Mouse (Mus musculus) midbrain, embryonic 16.5 days (tissue): Measurements from ENCODE around the gene Fbln7. TPM values are rescaled to one million over a fixed set of nuclear protein-coding genes. Genes with fewer than 3 reads are reported as not detected.

ENCODE experiments used
- ATAC-seq: fragments of 200-750 bp; cut with Nextera tagmentation; 2 replicates; pipeline ENCODE4 v1.8.0; 2017; ENCODE audit warnings: moderate TSS enrichment
- H3K27ac ChIP-seq: fragments of 300-500 bp; sonication (generic); 2 replicates; pipeline ENCODE4 v1.5.1; 2014; ENCODE audit warnings: mild to moderate bottlenecking, low read length, mixed read lengths
- H3K27me3 ChIP-seq: fragments of 300-500 bp; sonication (generic); 2 replicates; pipeline ENCODE4 v1.6.1; 2014; ENCODE audit warnings: low read depth, low read length, mixed read lengths; ENCODE audit not compliant: control insufficient read depth, insufficient read depth
- H3K36me3 ChIP-seq: fragments of 300-500 bp; sonication (generic); 2 replicates; pipeline ENCODE4 v1.6.1; 2014; ENCODE audit warnings: mild to moderate bottlenecking, low read length, moderate library complexity, mixed read lengths; ENCODE audit not compliant: control insufficient read depth, insufficient read depth
- H3K4me1 ChIP-seq: fragments of 300-500 bp; sonication (generic); 2 replicates; pipeline ENCODE4 v1.6.1; 2014; ENCODE audit warnings: mild to moderate bottlenecking, low read length, mixed read lengths; ENCODE audit not compliant: control insufficient read depth, insufficient read depth
- H3K4me2 ChIP-seq: fragments of 300-500 bp; sonication (generic); 2 replicates; pipeline ENCODE4 v1.6.1; 2014; ENCODE audit warnings: mild to moderate bottlenecking, low read length, mixed read lengths
- H3K4me3 ChIP-seq: fragments of 300-500 bp; sonication (generic); 2 replicates; pipeline ENCODE4 v1.5.1; 2014; ENCODE audit warnings: low read depth, mild to moderate bottlenecking, low read length, moderate library complexity, mixed read lengths
- H3K9ac ChIP-seq: fragments of 300-500 bp; sonication (generic); 2 replicates; pipeline ENCODE4 v1.6.1; 2014; ENCODE audit warnings: low read depth, low read length, mixed read lengths
- H3K9me3 ChIP-seq: fragments of 300-500 bp; sonication (generic); replicated peaks from 2 replicates; pipeline ENCODE4 v1.6.1; 2014; ENCODE audit warnings: mild to moderate bottlenecking, low read length, mixed read lengths; ENCODE audit not compliant: control insufficient read depth, poor library complexity, severe bottlenecking
- WGBS: fragments of 180-500 bp; shearing (Covaris S2); extraction: QIAGEN DNeasy Blood & Tissue Kit; methylation state at CpG from one replicate; pipeline ENCODE4 v1.1.7; 2014; 5-methylcytosine and 5-hydroxymethylcytosine counted together
- polyA plus RNA-seq: library from polyadenylated mRNA; unstranded; fragments of >200 nt; fragmentation: Nextera tagmentation; extraction: Ambion mirVana; gene quantifications from 2 replicates; pipeline ENCODE4 v1.2.1, GENCODE M21; 2015

The Fbln7 gene
- polyA plus RNA-seq, 1 experiment from 2014 or later, result 4.0 TPM

DNA sequence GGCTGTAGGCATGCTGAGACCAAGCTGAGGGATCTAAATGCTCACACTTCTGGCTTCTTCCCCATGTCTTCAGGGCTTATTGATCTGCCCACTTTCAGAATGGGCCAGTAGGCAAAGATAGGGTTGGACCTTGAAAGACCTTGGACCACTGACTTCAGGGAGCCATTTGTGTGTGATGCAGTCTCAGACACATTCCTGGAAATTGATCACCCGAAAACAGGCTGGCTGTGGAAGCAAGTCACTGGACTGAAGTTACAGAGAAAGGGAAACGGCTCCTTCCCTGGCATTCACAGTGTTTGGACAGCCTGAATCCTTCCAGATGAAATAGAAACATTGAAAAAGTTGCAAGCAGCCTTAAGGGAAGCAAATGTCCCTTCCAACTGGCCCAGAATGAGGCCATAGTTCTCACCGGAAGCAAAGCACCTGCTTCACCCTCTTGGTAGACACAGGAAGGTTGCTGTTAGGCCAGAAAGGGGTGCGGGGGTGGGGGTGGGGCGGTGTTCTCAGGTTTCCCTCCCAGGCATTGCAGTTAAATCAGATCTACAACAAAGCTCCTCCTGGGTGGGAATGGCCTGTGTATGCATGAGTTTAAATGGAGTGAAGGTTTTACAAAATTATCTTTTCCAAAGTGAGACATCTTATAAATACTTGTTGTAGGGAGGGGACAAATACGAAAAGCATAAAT is 25.2 kb downstream of the Fbln7 start:
- Histone ChIP-seq H3K27ac (no peak overlapping the region), H3K27me3 (no peaks in the 10 kb centered on the region), H3K9ac (no peak overlapping the region), H3K4me1 (peaks cover 4% of the 10 kb centered on the region; the same call in 1 of the 2 replicates), H3K36me3 (no peaks in the 10 kb centered on the region), H3K4me3 (no peak overlapping the region), H3K9me3 (no peaks in the 10 kb centered on the region), H3K4me2 (no peak overlapping the region)
- ATAC-seq, result no peak
- WGBS, result 56% methylated on average over 6 of the region's 6 CpGs

DNA sequence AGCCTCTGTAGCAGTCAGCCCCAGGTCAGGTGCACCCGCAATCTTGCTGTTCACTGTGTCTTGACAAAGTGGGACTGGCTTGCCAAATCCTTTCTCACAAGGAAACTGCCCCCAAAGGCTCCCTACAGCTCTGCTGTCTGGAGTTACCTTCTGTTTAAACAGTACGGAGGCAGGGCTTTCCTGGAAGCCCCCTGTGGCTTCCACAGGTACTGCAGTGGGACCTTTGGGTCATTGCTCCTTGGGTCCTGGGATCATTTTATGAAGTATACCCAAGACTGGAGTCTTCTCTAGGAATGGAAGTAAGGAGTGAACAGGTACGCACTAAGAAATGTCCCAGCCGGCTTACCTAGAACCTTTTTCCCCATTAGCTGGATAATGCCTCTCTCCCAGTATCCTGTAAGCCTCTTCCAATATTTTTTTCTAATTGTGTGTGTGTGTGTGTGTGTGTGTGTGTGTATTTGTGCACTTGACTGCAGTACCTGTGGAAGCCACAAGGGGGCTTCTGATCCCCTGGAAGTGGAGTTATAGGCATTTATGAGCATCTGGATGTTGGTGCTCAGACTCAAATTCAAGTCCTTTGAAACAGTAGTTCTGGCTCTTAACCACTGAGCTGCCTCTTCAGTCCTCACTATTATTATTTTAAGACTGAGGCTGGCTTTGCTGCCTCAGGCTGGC is 28.0 kb downstream of the Fbln7 start:
- Histone ChIP-seq H3K27ac (no peak overlapping the region), H3K4me2 (no peak overlapping the region), H3K36me3 (no peaks in the 10 kb centered on the region), H3K9ac (no peak overlapping the region), H3K4me3 (no peak overlapping the region), H3K27me3 (no peaks in the 10 kb centered on the region), H3K4me1 (peaks cover 4% of the 10 kb centered on the region; the same call in 1 of the 2 replicates), H3K9me3 (no peaks in the 10 kb centered on the region)
- ATAC-seq, result no peak
- 95% methylated on average over 4 of the region's 4 CpGs for WGBS

DNA sequence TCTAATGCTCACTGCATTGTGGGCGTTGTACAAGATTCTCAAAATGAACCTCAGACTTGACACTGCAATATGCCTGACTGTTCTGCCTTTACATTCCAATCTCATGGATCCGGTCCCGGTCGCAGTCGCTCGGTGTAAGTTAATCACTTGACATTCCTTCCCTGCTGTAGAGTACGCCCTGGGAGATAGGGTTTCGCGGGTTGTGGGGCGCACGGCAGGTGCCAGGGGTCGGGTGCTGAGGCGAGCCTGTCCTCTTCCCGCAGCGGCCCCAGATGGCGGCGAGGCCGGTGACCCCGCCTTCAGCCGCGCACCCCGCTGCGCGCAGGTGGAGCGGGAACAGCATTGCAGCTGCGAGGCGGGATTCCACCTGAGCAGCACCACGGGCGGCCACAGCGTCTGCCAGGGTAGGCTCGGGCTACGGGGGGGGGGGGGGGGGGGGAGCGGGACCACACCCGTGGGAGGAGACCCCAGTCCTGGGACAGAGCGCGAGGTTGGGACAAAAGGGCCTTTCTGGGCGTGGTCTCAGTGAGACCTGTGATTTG is 29.5 kb downstream of the Fbln7 start:
- peak overlapping the region; percentile 54 for H3K4me3 ChIP-seq
- H3K9ac ChIP-seq, result peak overlapping the region; percentile 72
- no peaks in the 10 kb centered on the region for H3K36me3 ChIP-seq
- no peaks in the 10 kb centered on the region for H3K27me3 ChIP-seq
- peak; percentile 72 for ATAC-seq
- no peaks in the 10 kb centered on the region for H3K9me3 ChIP-seq
- 3% methylated on average over 33 of the region's 37 CpGs for WGBS
- no peak overlapping the region for H3K27ac ChIP-seq
- H3K4me2 ChIP-seq, result peak overlapping the region; percentile 96
- H3K4me1 ChIP-seq, result peaks cover 4% of the 10 kb centered on the region; the same call in 1 of the 2 replicates

DNA sequence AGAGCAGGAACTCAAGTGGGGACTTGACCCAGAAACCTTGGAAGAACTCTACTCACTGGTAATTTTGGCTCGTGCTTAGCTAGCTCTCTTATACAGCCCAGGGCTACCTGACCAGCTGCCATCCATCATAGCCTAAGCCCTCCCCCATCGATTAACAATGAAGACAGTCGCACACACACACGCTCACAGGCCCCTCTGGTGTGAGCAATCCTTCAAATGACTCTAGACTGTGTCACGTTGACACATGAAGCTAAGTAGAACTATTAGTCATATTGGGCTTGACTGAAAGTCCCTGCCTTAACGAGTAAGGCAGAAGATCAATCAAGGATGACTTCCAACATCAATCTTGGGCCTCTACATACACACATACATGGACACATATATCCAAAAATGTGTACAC is 40.1 kb downstream of the Fbln7 start:
- Histone ChIP-seq H3K27ac (no peak overlapping the region), H3K4me2 (no peak overlapping the region), H3K4me3 (no peak overlapping the region), H3K36me3 (no peaks in the 10 kb centered on the region), H3K9me3 (0 out of 2 replicates have a peak, but pooled peaks cover 3% of the 10 kb centered on the region), H3K27me3 (no peaks in the 10 kb centered on the region), H3K9ac (no peak overlapping the region), H3K4me1 (no peaks in the 10 kb centered on the region)
- ATAC-seq, result no peak
- whole genome bisulfite sequencing, result 96% methylated on average over 6 of the region's 6 CpGs

DNA sequence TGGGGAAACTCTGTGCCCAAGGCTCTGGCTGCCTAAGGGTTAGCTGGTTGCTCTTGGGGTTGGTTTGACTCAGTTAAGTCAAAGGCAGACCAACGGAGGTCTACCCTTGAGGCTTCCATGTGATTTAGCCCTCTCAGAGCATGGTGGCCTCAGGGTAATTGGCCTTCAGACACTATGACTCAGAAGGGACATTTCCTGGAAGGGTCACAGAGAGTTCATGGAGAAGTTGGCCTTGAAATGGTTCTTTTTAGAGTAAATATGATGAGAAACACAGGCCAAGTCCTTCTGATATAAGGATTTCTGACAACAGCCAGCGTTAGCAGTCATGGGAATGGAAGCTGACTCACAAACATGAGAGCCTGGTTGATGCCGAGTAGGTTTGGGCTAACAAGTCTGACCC is 40.9 kb downstream of the Fbln7 start:
- no peak overlapping the region for H3K9ac ChIP-seq
- 0 out of 2 replicates have a peak, but pooled peaks cover 3% of the 10 kb centered on the region for H3K9me3 ChIP-seq
- H3K4me3 ChIP-seq, result no peak overlapping the region
- ATAC-seq, result no peak
- no peaks in the 10 kb centered on the region for H3K36me3 ChIP-seq
- no peaks in the 10 kb centered on the region for H3K27me3 ChIP-seq
- H3K4me1 ChIP-seq, result no peaks in the 10 kb centered on the region
- WGBS, result 91% methylated on average over 3 of the region's 3 CpGs
- no peak overlapping the region for H3K27ac ChIP-seq
- no peak overlapping the region for H3K4me2 ChIP-seq

DNA sequence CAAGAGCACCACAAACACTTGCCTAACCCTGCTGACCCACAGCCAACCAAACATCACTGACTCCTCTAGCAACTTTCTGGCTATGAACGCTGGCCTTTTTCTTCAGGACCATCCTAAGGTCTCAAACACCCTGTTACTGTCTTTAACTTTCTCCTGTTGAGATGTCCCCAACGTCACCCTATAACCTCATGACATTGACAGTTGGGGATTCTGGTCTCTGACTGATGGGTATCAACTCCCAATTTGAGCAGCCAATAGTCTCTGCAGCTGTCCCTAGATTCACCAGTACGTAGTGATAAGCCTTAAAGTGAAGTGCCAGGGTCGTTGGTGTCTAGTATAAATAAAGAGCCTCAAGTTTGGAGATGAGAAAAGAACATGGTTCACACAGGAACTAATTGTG is 52.2 kb downstream of the Fbln7 start:
- 89% methylated on average over 4 of the region's 4 CpGs for WGBS

DNA sequence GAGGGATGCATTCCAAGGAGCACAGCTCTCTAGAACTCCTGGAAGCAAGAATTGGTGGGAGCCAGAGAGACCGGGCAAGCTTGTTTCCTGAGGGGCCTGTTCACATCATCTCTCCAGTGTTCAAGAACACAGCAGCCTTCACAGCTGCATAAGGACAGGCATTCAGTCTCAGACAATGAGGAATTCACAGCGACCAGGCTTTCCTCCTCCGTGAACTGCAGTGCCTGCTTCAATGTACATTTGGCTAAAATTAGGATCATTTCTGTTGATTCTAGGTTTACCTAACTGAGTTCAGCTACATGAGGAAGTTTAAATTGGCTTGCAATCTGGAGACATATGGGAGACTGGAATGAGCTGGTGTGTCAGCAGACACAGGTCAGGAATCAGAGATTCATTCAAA is 53.7 kb downstream of the Fbln7 start:
- no peaks in the 10 kb centered on the region for H3K9me3 ChIP-seq
- no peaks in the 10 kb centered on the region for H3K36me3 ChIP-seq
- no peak overlapping the region for H3K9ac ChIP-seq
- no peaks in the 10 kb centered on the region for H3K4me1 ChIP-seq
- H3K27ac ChIP-seq, result no peak overlapping the region
- ATAC-seq, result no peak
- 84% methylated on average over 3 of the region's 3 CpGs for WGBS
- no peak overlapping the region for H3K4me2 ChIP-seq
- no peak overlapping the region for H3K4me3 ChIP-seq
- no peaks in the 10 kb centered on the region for H3K27me3 ChIP-seq

More for the DNA sequence above, 52.2 kb downstream of the Fbln7 start:
- H3K9me3 ChIP-seq, result no peaks in the 10 kb centered on the region
- no peaks in the 10 kb centered on the region for H3K36me3 ChIP-seq
- no peaks in the 10 kb centered on the region for H3K27me3 ChIP-seq
- H3K4me2 ChIP-seq, result no peak overlapping the region
- H3K27ac ChIP-seq, result no peak overlapping the region
- no peaks in the 10 kb centered on the region for H3K4me1 ChIP-seq
- no peak overlapping the region for H3K9ac ChIP-seq
- ATAC-seq, result no peak
- H3K4me3 ChIP-seq, result no peak overlapping the region

DNA sequence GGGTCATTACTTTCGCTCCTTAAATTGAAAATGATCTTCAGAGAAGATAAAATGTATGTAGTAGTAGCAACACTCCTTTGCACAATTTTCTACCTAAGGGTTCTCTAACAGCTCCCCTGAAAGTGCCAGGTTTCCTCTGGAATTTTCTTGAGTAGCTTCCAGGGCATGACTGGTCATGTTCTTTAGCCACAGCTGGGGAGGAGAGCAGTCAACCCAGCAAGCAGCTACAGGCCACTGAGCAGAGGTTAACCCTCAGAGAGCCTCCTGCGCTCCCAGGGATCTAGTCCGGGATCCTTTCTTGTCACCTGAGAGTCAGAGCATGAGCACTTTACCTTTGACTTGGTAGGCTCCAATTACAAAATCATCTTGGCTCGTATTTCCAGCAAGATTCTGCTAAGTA is 62.0 kb downstream of the Fbln7 start:
- no peaks in the 10 kb centered on the region for H3K4me1 ChIP-seq
- WGBS, result 95% methylated on average over 4 of the region's 4 CpGs
- H3K4me2 ChIP-seq, result no peak overlapping the region
- H3K36me3 ChIP-seq, result peaks cover 12% of the 10 kb centered on the region; the same call in 1 of the 2 replicates
- no peak for ATAC-seq
- no peaks in the 10 kb centered on the region for H3K27me3 ChIP-seq
- no peaks in the 10 kb centered on the region for H3K9me3 ChIP-seq
- no peak overlapping the region for H3K4me3 ChIP-seq
- no peak overlapping the region for H3K9ac ChIP-seq
- no peak overlapping the region for H3K27ac ChIP-seq

DNA sequence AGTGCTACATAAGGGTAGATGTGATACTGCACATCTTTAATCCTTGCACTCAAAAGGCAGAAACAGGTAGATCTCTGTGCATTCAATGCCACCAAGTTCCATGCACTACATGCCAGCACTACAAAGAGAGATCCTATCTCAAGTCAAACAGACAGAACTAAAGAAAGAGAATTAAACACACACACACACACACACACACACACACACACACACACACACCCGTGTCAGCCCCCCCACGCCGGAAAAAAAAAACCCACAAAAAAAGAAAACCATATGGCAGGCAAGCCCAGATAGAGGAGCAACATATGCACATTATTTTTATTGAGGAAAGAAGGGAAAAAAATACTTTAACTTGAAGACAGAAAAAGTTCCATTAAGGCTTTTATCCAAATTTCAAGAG is 65.7 kb downstream of the Fbln7 start:
- no peaks in the 10 kb centered on the region for H3K27me3 ChIP-seq
- no peaks in the 10 kb centered on the region for H3K9me3 ChIP-seq
- no peaks in the 10 kb centered on the region for H3K4me1 ChIP-seq
- H3K4me3 ChIP-seq, result no peak overlapping the region
- no peak for ATAC-seq
- WGBS, result 82% methylated on average over 3 of the region's 3 CpGs
- peaks cover 22% of the 10 kb centered on the region for H3K36me3 ChIP-seq
- H3K9ac ChIP-seq, result no peak overlapping the region
- H3K27ac ChIP-seq, result no peak overlapping the region
- H3K4me2 ChIP-seq, result no peak overlapping the region
